8 mouse cellular contexts compared by ENCODE assay signal in the genomic region with DNA sequence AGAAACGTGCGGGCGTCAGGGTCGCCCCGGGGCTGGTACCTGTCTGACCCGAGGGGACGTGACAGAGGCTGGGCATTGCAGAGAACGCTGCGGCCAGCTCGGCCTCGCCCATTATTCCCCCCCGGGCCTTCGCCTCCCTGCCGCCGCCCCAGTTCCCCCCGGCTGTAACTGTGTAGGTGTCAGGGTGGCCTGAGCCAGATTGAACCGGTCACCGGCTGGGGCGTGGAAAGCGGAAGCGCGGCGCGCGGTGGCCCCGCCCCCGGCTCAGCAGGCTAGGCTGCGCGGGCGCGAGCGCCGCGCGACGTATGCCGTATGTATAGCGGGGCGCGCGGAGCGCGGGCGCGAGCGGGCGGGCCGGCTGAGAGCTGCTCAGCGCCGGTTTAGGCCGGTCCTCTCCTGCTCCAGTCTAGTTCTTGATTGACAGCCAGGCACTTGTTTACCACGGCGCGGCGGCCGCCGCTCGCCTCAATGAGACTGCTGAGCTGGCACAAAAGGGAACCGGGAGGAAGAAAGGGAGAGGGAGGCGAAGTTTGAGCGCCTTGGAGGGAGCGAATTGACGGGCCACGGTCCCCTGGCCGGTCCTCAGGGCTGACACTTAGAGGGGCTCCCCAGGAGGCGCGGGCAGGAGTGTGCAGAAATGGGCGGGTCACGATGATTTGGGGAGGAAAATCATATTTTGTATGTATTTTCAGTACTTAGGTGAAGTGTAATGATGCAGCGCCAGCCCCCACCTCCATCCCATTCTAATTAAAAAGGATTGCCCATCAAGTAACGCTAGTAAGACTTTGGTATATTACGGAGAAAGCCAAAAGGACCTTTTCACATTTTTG. TPM values are rescaled to one million over a fixed set of nuclear protein-coding genes. Genes with fewer than 3 reads are reported as not detected.
DNase-seq lines count a peak whose midpoint lies in the region; ATAC-seq lines count a peak whose summit lies in the region.

No protein-coding gene starts in this region.

- DNase-seq in ZHBTc4 (ENCODE audit: low read depth, low spot score) = peak; percentile 99
- peak; percentile 89 to 96 for DNase-seq in cerebellum, postnatal 4 days (ENCODE audit: low spot score in 2 of 2)
- peak; percentile 85 for DNase-seq in gastrocnemius, adult 18-20 months (ENCODE audit: low spot score)
- peak; percentile 87 to 93 for DNase-seq in left cerebral cortex, adult 18-20 months (ENCODE audit: low spot score in 2 of 2)
- peak; percentile 96 to 98 for DNase-seq in lung, postnatal 4 days
- DNase-seq in retina, postnatal 1 day = peak; percentile 99
- DNase-seq in thymus, postnatal 4 days = peak; percentile 97

- H3K4me2 ChIP-seq in hindbrain, embryonic 16.5 days (ENCODE audit: low read length) = peak overlapping the region; percentile 66

- peak overlapping the region; percentile 93 for H3K4me3 ChIP-seq in hindbrain, embryonic 16.5 days (ENCODE audit: low read length)

- WGBS in hindbrain, embryonic 16.5 days = under 1% methylated on average over 60 of the region's 72 CpGs

- peaks cover 18% of the 10 kb centered on the region for H3K36me3 ChIP-seq in hindbrain, embryonic 16.5 days (ENCODE audit: control insufficient read depth, insufficient read depth, low read length)

- H3K9ac ChIP-seq in hindbrain, embryonic 16.5 days (ENCODE audit: low read depth, low read length) = peak overlapping the region; percentile 100

- no peaks in the 10 kb centered on the region for H3K9me3 ChIP-seq in hindbrain, embryonic 16.5 days (ENCODE audit: control insufficient read depth, low read length)

- peak overlapping the region; percentile 100 for H3K27ac ChIP-seq in hindbrain, embryonic 16.5 days (ENCODE audit: low read depth, low read length)

- H3K4me1 ChIP-seq in hindbrain, embryonic 16.5 days (ENCODE audit: control insufficient read depth, insufficient read depth, low read depth, low read length) = peaks cover 4% of the 10 kb centered on the region

- peak; percentile 91 for ATAC-seq in hindbrain, embryonic 16.5 days

- no peaks in the 10 kb centered on the region for H3K27me3 ChIP-seq in hindbrain, embryonic 16.5 days (replicated peaks; ENCODE audit: control insufficient read depth, insufficient read depth, low read length)

RNA-seq across cellular contexts. Expression of gene Arrdc3, which starts 2.9 kb away (rescaled TPM):
- 100 to 1,000 TPM in 1 of 2 experiments, 10 to 100 TPM in 1; 38.6 to 147 TPM for total RNA-seq in gastrocnemius, adult 18-20 months (2021)
- polyA plus RNA-seq in hindbrain, embryonic 16.5 days (2015; fragmentation: Nextera tagmentation; extraction: Ambion mirVana) = 39.7 and 43.6 TPM in 2 replicates
- total RNA-seq in left cerebral cortex, adult 18-20 months (2021) = 10 to 100 TPM; 37.3 to 40.1 TPM

Comparison
In these comparisons a context has a peak if more than half of its experiments do, and no peak if none do; other contexts are left out.
1. Peak in every context shown above with its lines: DNase-seq, ATAC-seq, H3K4me3 ChIP-seq and H3K27ac ChIP-seq.